Mouse (Mus musculus) bone marrow macrophage, adult 2 months (primary cell): ENCODE results near the gene Tgtp2. TPM values are rescaled to one million over a fixed set of nuclear protein-coding genes. Genes with fewer than 3 reads are reported as not detected.
"Not testable (repeated sequence)": the region's sequence is repeated elsewhere in the genome, so short reads cannot be mapped to it uniquely, and the experiment has no call there.

Experiments
- H3K27ac ChIP-seq: 2 replicates; pipeline ENCODE4 v1.5.1; 2012; ENCODE audit warnings: low read depth, low read length; ENCODE audit not compliant: insufficient read depth
- H3K4me1 ChIP-seq: 2 replicates; pipeline ENCODE4 v1.6.1; 2012; ENCODE audit warnings: low read length; ENCODE audit not compliant: control insufficient read depth, insufficient read depth
- H3K4me3 ChIP-seq: 2 replicates; pipeline ENCODE4 v1.5.1; 2012; ENCODE audit warnings: mild to moderate bottlenecking, low read length, moderate library complexity; ENCODE audit not compliant: insufficient read depth
- CTCF ChIP-seq: IDR thresholded peaks from 2 replicates; pipeline ENCODE4 v1.5.1; 2012; ENCODE audit warnings: low read depth, mild to moderate bottlenecking, low read length, moderate library complexity
- POLR2A ChIP-seq: IDR thresholded peaks from 2 replicates; pipeline ENCODE4 v1.6.1; 2012; ENCODE audit warnings: mild to moderate bottlenecking, low read depth, low read length, borderline replicate concordance
- polyA plus RNA-seq: library from polyadenylated mRNA; stranded (reverse); fragments of >200 nt; gene quantifications from 2 replicates; pipeline ENCODE4 v1.2.4, GENCODE M21; 2012; ENCODE audit not compliant: missing spikeins, insufficient read depth, insufficient read length

The Tgtp2 gene
- 11.8 and 21.4 TPM in 2 replicates for polyA plus RNA-seq

DNA sequence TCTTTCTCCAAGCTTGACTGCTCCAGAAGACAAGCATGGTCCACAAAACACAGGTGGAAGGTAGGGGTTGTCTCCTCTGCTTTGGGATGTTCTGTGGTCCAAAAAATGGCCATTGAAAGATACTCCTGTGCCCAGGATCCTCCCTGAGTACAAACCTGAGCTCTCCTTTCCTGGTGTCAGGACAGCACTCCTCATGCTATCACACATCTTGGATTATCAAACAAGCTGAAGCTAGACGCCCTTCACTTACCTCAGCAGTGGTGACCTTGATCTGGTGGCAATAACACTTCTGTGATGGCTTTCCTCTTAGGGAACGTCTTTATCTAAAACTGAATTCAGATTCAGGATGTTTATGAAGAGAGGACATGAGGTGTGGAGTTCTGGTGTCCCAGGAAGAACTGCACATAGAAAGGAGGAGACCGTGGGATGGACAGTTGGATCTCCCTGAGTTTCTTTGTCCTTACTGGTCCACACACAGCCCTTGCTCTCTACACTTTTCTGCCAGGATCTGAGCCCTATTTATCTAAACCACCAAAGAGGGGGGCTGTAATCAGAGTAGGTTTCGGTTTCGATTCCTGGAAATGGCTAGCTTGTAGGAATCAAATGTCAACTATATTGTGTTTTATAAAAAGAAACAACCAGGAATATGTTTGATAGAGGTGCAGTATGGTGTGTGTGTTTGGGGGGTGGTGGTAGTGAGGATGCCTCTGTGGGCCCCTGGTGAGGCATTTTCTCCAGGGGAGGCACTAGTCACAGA is at the start of gene Tgtp2:
Tgtp2 (minus strand) TSS at position 494 of the 757 bp plus-strand sequence.
- not testable (repeated sequence) for H3K4me3 ChIP-seq, H3K27ac ChIP-seq, H3K4me1 ChIP-seq

GRCm38 (mm10) chr11:49112624-49113219 is 48.7 kb upstream of the Tgtp2 start:
- no peak overlapping the region for H3K4me3 ChIP-seq
- H3K27ac ChIP-seq = no peak overlapping the region
- TF ChIP-seq CTCF = no peak
- no peak for TF ChIP-seq POLR2A
- H3K4me1 ChIP-seq = peaks cover 4% of the 10 kb centered on the region; the same call in 1 of the 2 replicates

- TF ChIP-seq POLR2A (no peak), CTCF (no peak)
- Histone ChIP-seq H3K4me1 (peaks cover 4% of the 10 kb centered on the region; the same call in 1 of the 2 replicates), H3K27ac (no peak overlapping the region), H3K4me3 (no peak overlapping the region)
Measured at GRCm38 (mm10) chr11:49111000-49111399, 47.0 kb upstream of the Tgtp2 start.

GRCm38 (mm10) chr11:49108833-49109232 is 44.8 kb upstream of the Tgtp2 start:
- TF ChIP-seq POLR2A (no peak), CTCF (no peak; the same call in 1 of the 2 replicates)
- Histone ChIP-seq H3K27ac (no peak overlapping the region), H3K4me1 (peaks cover 4% of the 10 kb centered on the region; the same call in 1 of the 2 replicates), H3K4me3 (no peak overlapping the region)

DNA sequence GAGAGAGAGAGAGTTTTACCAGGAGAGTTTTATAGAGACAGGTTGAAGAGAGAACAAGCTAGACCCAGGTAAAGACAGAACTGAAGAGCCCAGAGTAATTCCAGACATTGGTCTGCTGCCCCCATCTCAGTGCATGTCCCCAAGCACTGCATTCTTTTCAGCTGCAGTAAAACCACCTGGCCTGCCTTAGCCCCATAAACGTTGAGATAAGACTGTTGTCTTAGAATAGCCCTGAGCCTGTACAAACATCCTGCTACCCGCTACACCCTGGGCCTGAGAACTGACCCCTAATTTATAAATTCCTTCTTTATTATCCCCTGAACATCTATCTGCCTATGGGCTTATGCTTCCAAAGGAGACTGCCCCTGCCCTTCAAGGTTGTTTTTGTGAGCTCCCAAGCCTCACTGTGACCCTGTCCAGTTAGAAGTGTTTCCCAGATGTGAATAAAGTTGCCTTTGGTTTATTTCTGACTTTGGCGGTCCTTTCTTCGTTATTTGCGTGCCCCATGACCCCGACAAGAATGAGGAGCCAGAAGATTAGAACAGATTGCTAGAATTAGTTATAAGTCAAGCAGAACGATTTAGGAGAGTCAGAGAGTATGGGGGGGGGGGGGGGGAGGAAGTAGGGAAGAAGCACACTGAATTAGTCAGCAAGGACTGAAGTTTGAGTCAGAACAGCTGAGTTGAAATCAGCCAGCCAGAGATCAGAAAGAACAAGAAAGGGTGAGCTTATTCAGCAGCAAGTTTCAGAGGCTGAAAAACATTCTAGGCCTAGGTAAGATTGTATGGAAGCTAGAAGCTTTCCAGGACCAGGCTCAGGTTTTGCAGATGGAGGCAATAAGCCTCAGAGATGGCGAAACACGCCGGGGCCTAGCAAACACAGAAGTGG is 43.9 kb upstream of the Tgtp2 start:
- Histone ChIP-seq H3K4me3 (no peak overlapping the region), H3K4me1 (peaks cover 7% of the 10 kb centered on the region; the same call in 1 of the 2 replicates), H3K27ac (no peak overlapping the region)
- TF ChIP-seq POLR2A (no peak), CTCF (no peak)

DNA sequence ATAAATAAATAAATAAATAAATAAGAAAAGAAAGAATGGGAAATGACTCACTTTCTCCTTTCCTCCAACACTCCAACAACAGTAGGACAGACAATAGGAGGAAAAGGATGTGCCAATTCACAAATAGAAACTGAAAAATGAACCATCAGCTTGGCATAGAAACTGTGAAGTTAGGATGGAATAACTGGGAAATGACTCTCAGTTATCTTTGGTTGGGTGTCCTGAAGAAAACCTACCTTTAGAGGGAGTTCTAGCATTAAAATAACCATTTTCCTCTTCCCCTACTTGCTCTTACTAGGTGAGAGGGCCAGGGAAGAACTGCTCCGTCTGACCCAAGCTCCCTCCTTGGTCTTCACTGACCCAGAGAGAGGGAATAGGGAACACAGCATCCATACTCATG is 41.7 kb upstream of the Tgtp2 start:
- TF ChIP-seq POLR2A (no peak), CTCF (no peak)
- H3K27ac ChIP-seq = no peak overlapping the region
- H3K4me3 ChIP-seq = no peak overlapping the region
- H3K4me1 ChIP-seq = peaks cover 20% of the 10 kb centered on the region

- Histone ChIP-seq H3K27ac (no peak overlapping the region), H3K4me1 (peaks cover 26% of the 10 kb centered on the region), H3K4me3 (no peak overlapping the region)
- TF ChIP-seq CTCF (peak; percentile 25; the same call in 1 of the 2 replicates), POLR2A (no peak)
Measured at GRCm38 (mm10) chr11:49103047-49103693, 39.2 kb upstream of the Tgtp2 start.

DNA sequence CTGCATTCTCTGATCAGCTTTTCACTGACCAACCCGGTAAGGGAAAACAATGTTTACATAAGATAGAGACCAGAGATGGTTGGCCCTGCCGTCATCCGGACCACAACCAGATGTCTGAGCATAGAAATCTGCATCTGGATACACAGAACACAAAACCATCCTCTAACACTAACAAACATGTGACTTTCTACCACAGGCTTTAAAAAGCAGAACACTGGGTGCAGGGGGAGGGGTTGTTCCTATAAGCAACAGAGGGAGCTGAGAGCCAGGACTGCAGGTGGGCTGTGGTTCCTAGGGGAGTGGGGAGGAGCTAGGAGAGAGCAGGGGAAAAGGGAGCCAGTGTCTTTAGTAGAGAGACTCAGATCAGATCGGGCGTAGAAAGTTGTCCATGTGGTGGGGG is 37.5 kb upstream of the Tgtp2 start:
- TF ChIP-seq POLR2A = no peak
- no peak for TF ChIP-seq CTCF
- H3K4me1 ChIP-seq = peaks cover 24% of the 10 kb centered on the region
- peak overlapping the region; percentile 12; the same call in 1 of the 2 replicates for H3K4me3 ChIP-seq
- peak overlapping the region; percentile 75 for H3K27ac ChIP-seq

- peak overlapping the region; percentile 3; the same call in 1 of the 2 replicates for H3K27ac ChIP-seq
- TF ChIP-seq CTCF (no peak), POLR2A (no peak)
- H3K4me3 ChIP-seq = peak overlapping the region; percentile 9; the same call in 1 of the 2 replicates
- H3K4me1 ChIP-seq = peaks cover 24% of the 10 kb centered on the region
Measured at GRCm38 (mm10) chr11:49100409-49100808, 36.4 kb upstream of the Tgtp2 start.
